Mouse (Mus musculus) heart, embryonic 14.5 days (tissue): Measurements from ENCODE around the gene Plce1. TPM values are rescaled to one million over a fixed set of nuclear protein-coding genes. Genes with fewer than 3 reads are reported as not detected.

Source experiments
- ATAC-seq: fragments of 200-750 bp; cut with Nextera tagmentation; 2 replicates; pipeline ENCODE4 v1.8.0; 2017; ENCODE audit warnings: low read depth, moderate TSS enrichment; ENCODE audit not compliant: insufficient number of reproducible peaks, insufficient read depth, low FRiP score
- H3K27ac ChIP-seq, 2 experiments: fragments of 200-500 bp in 1 of 2; fragments of 300-500 bp in 1 of 2; sonication (generic) in 1 of 2; replicated peaks in 1 of 2; 2 replicates each; pipeline ENCODE4 v1.5.1; 2012 to 2014; ENCODE audit warnings: low read depth in 2 of 2, low read length in 2 of 2, control low read depth in 1 of 2, mild to moderate bottlenecking in 1 of 2, mixed read lengths in 1 of 2; ENCODE audit not compliant: control insufficient read depth in 1 of 2, insufficient read depth in 1 of 2
- H3K27me3 ChIP-seq: fragments of 300-500 bp; sonication (generic); 2 replicates; pipeline ENCODE4 v1.6.1; 2014; ENCODE audit warnings: mild to moderate bottlenecking, low read length, control low read depth; ENCODE audit not compliant: control insufficient read depth, insufficient read depth
- H3K36me3 ChIP-seq: fragments of 300-500 bp; sonication (generic); 2 replicates; pipeline ENCODE4 v1.6.1; 2014; ENCODE audit warnings: mild to moderate bottlenecking, control low read depth, low read length, mixed read lengths; ENCODE audit not compliant: control insufficient read depth, insufficient read depth
- H3K4me1 ChIP-seq, 2 experiments: fragments of 200-500 bp in 1 of 2; fragments of 300-500 bp in 1 of 2; sonication (generic) in 1 of 2; 2 replicates each; pipeline ENCODE4 v1.6.1; 2012 to 2014; ENCODE audit warnings: low read length in 2 of 2, control low read depth in 1 of 2, mixed read lengths in 1 of 2; ENCODE audit not compliant: control insufficient read depth in 2 of 2, insufficient read depth in 2 of 2
- H3K4me2 ChIP-seq: fragments of 300-500 bp; sonication (generic); 2 replicates; pipeline ENCODE4 v1.6.1; 2014; ENCODE audit warnings: mild to moderate bottlenecking, low read length
- H3K4me3 ChIP-seq, 2 experiments: fragments of 200-500 bp in 1 of 2; fragments of 300-500 bp in 1 of 2; sonication (generic) in 1 of 2; 2 replicates each; pipeline ENCODE4 v1.5.1; 2012 to 2014; ENCODE audit warnings: low read length in 2 of 2, mild to moderate bottlenecking in 2 of 2, control low read depth in 1 of 2, low read depth in 1 of 2, moderate library complexity in 1 of 2; ENCODE audit not compliant: control insufficient read depth in 1 of 2, insufficient read depth in 1 of 2
- H3K9ac ChIP-seq: fragments of 300-500 bp; sonication (generic); 2 replicates; pipeline ENCODE4 v1.6.1; 2014; ENCODE audit warnings: mild to moderate bottlenecking, low read length
- H3K9me3 ChIP-seq: fragments of 300-500 bp; sonication (generic); 2 replicates; pipeline ENCODE4 v1.6.1; 2016; ENCODE audit warnings: low read length, control low read depth; ENCODE audit not compliant: control insufficient read depth
- WGBS: fragments of 180-500 bp; shearing (Covaris S2); extraction: QIAGEN DNeasy Blood & Tissue Kit; methylation state at CpG from one replicate; pipeline ENCODE4 v1.1.7; 2014; 5-methylcytosine and 5-hydroxymethylcytosine counted together
- polyA plus RNA-seq: library from polyadenylated mRNA; unstranded; fragments of >200 nt; fragmentation: Nextera tagmentation; extraction: Ambion mirVana; gene quantifications from 2 replicates; pipeline ENCODE4 v1.2.1, GENCODE M21; 2014

Gene Plce1
- polyA plus RNA-seq, 1 experiment from 2014 or later, result 7.8 TPM

GRCm38 (mm10) chr19:38758056-38758455 lies 277.1 kb downstream of the Plce1 start:
- 60% methylated on average over 5 of the region's 5 CpGs for WGBS
- Histone ChIP-seq H3K9ac (no peak overlapping the region), H3K27me3 (no peaks in the 10 kb centered on the region), H3K4me1 (peaks cover 2% of the 10 kb centered on the region in 2 experiments; a peak in 1 of 4 replicates), H3K4me3 (no peak overlapping the region), H3K4me2 (no peak overlapping the region), H3K27ac (no peak overlapping the region), H3K36me3 (peaks cover 14% of the 10 kb centered on the region; the same call in 1 of the 2 replicates), H3K9me3 (no peaks in the 10 kb centered on the region)
- no peak for ATAC-seq

GRCm38 (mm10) chr19:38758685-38759472 lies 278.0 kb downstream of the Plce1 start:
- 78% methylated on average over 7 of the region's 7 CpGs for WGBS
- no peak for ATAC-seq
- no peak overlapping the region for H3K4me3 ChIP-seq
- no peak overlapping the region for H3K9ac ChIP-seq
- H3K9me3 ChIP-seq, result no peaks in the 10 kb centered on the region
- no peaks in the 10 kb centered on the region for H3K27me3 ChIP-seq
- H3K4me2 ChIP-seq, result no peak overlapping the region
- peaks cover 13% of the 10 kb centered on the region; the same call in 1 of the 2 replicates for H3K36me3 ChIP-seq
- peaks cover 2% of the 10 kb centered on the region in 2 experiments; a peak in 1 of 4 replicates for H3K4me1 ChIP-seq
- no peak overlapping the region for H3K27ac ChIP-seq

- Histone ChIP-seq H3K9ac (no peak overlapping the region), H3K4me3 (no peak overlapping the region), H3K4me1 (peaks cover 2% of the 10 kb centered on the region in 2 experiments; a peak in 1 of 4 replicates), H3K36me3 (peaks cover 9% of the 10 kb centered on the region; the same call in 1 of the 2 replicates), H3K27ac (peak overlapping the region in 1 of 2 experiments; percentile 4; a peak in 1 of 4 replicates), H3K9me3 (no peaks in the 10 kb centered on the region), H3K27me3 (no peaks in the 10 kb centered on the region), H3K4me2 (no peak overlapping the region)
- no peak for ATAC-seq
- 53% methylated on average over 3 of the region's 3 CpGs for WGBS
Observed at GRCm38 (mm10) chr19:38760441-38760840, 279.5 kb downstream of the Plce1 start.

- H3K27me3 ChIP-seq, result no peaks in the 10 kb centered on the region
- H3K36me3 ChIP-seq, result peaks cover 42% of the 10 kb centered on the region
- no peaks in the 10 kb centered on the region for H3K4me1 ChIP-seq
- H3K9ac ChIP-seq, result no peak overlapping the region
- no peak overlapping the region for H3K27ac ChIP-seq
- 85% methylated on average over 2 of the region's 2 CpGs for WGBS
- no peak overlapping the region for H3K4me3 ChIP-seq
- ATAC-seq, result no peak
- no peaks in the 10 kb centered on the region for H3K9me3 ChIP-seq
- H3K4me2 ChIP-seq, result no peak overlapping the region
Observed at GRCm38 (mm10) chr19:38766306-38766705, 285.4 kb downstream of the Plce1 start.

- Histone ChIP-seq H3K4me1 (no peaks in the 10 kb centered on the region), H3K27ac (no peak overlapping the region), H3K4me3 (no peak overlapping the region), H3K9ac (no peak overlapping the region), H3K36me3 (peaks cover 25% of the 10 kb centered on the region), H3K9me3 (no peaks in the 10 kb centered on the region), H3K27me3 (no peaks in the 10 kb centered on the region), H3K4me2 (no peak overlapping the region)
- 54% methylated on average over 4 of the region's 4 CpGs for WGBS
- no peak for ATAC-seq
Observed at GRCm38 (mm10) chr19:38775548-38775947, 294.6 kb downstream of the Plce1 start.

- 54% methylated on average over 2 of the region's 2 CpGs for WGBS
- H3K9ac ChIP-seq, result no peak overlapping the region
- H3K4me3 ChIP-seq, result no peak overlapping the region
- no peaks in the 10 kb centered on the region for H3K27me3 ChIP-seq
- no peak overlapping the region for H3K27ac ChIP-seq
- H3K4me2 ChIP-seq, result no peak overlapping the region
- H3K9me3 ChIP-seq, result no peaks in the 10 kb centered on the region
- H3K36me3 ChIP-seq, result peaks cover 46% of the 10 kb centered on the region
- no peaks in the 10 kb centered on the region for H3K4me1 ChIP-seq
- ATAC-seq, result no peak
Observed at GRCm38 (mm10) chr19:38778805-38779204, 297.9 kb downstream of the Plce1 start.

DNA sequence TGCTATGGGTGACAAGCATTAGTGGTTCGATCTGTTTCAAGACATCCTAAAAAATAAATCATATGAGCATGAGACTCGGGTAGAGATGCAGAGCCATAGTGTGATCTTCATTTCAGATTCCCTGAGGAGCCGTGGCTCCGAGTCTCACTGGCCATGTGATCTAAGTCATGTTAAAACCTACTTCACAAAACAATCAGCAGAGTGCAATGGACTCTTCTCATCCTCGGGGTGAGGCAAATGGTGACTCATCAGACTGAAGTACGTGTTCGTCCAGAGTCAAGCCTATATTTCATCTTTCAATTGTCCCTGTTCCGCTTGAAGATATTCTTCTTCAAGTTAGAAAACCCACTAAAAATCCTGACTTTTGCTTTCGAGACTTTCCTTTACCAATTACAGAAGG lies 302.6 kb downstream of the Plce1 start:
- no peak overlapping the region for H3K27ac ChIP-seq
- H3K9me3 ChIP-seq, result no peaks in the 10 kb centered on the region
- H3K36me3 ChIP-seq, result peaks cover 46% of the 10 kb centered on the region
- no peak overlapping the region for H3K9ac ChIP-seq
- WGBS, result 78% methylated on average over 9 of the region's 9 CpGs
- no peak for ATAC-seq
- H3K4me3 ChIP-seq, result no peak overlapping the region
- H3K4me1 ChIP-seq, result no peaks in the 10 kb centered on the region
- H3K4me2 ChIP-seq, result no peak overlapping the region
- H3K27me3 ChIP-seq, result no peaks in the 10 kb centered on the region
